Mouse (Mus musculus) ovary, postnatal 36 days (tissue): ENCODE results near the gene Cux1.

Experiments
- DNase-seq: peaks from one replicate; pipeline ENCODE4 v3.0.0; 2022; ENCODE audit warnings: low spot score, mixed read lengths

Gene Cux1

DNA sequence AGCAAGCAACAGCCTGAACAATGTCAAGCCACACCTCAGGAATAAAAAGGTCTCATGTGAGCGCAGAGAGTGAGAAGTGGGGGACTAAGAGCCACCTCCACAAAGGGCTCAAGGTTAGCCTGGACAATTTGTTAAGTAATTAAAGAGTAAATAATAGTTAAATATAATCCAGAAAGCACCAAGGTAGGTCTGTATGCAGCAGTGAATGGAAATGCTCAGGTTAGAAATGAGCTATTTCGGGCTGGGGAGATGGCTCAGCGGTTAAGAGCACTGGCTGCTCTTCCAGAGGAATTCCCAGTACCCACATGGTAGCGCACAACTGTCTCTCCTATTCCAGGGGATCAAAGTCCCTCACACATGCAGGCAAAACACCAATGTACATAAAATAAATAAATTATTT is 59.7 kb downstream of the Cux1 start:
- no peak for DNase-seq

DNA sequence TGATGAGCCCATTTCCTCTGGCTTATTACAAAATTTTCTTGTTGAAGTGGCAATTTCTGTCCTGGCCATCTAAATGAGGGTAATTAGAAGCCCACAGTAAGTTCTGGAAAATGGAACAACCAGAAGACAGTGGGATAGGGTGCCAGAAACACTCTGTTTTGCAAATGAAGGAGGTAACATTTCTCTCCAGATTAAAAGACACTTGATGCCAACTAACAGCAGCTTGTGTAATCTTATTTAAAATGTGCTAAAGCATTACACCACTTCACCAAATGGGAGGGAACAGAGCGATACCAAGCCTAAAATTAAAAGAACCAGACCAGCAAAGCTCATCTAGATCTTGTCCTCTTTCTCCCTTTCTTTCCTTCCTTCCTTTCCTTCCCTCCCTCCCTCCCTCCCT is 61.0 kb downstream of the Cux1 start:
- no peak for DNase-seq

DNA sequence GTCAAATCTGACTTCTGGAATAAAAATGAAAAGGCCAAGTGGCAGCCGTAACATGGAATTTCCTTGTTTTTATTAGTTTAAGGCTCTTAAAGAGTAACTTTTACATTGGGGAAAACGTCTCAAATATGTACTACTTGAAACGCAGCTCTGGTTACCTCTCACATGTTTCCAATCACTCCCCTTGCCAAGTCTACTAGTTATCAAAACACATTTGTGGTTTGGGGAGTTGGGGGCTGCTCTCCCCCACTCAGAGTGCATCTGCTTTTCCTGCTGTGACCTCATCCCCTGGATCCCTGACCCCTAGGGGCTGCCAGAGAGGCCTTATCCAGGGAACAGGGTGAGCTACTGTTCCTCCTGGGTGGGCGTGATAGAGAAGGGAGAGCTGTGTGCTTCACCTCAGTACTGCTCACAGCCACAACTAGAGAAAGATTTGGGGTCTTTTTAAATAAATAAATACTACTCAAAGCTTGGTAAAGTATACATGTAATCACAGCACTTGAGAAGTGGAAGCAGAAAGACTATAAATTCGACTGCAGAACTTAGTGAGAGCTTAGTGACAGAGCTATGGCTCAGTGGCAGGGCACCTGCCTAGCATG is 64.7 kb downstream of the Cux1 start:
- no peak for DNase-seq

DNA sequence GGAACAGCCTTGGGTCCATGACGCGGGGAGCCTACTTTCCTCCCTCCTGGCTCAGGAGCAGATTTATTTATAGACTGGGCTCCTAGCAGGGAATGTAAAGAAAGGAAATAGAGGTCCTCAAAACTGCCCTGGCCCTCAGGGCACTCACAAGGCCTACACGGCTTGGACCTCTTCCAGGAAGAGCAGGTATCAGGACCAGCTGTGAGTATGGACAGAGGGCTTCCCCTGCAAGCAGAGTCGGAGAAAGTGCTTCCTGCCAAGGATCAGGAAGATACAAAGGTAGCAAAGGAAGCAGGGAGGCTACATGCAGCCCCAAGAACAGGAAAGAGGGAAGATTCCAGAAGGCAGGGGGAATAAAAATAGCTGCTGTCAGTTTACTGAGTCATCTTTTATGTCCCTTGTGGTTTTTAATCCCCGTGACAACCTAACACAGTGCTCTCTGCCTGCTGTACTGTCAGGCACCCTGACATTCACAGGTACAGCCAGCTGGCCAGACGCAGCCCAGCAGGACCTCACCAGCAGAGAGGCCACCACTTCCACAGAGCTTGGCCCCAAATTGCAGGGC is 66.9 kb downstream of the Cux1 start:
- DNase-seq, result no peak

DNA sequence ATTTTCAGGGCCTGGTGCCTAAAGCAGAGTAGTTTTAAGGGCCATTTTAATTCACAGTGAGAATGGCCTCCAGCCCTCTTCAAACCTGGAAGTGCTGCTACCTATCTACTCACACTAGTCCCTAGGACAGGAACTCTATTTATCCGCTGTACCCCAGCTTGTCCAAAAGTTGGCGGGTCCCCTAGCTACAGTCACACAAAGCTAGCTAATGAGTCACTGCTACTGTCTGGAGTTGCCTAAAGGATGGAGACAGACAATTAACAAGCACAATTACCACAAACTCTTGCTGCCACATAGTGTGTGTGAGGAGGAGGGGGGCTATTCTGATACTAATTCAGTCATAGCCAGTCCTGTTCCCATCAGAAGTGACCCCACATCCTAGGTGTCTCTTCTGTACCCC is 68.0 kb downstream of the Cux1 start:
- no peak for DNase-seq

DNA sequence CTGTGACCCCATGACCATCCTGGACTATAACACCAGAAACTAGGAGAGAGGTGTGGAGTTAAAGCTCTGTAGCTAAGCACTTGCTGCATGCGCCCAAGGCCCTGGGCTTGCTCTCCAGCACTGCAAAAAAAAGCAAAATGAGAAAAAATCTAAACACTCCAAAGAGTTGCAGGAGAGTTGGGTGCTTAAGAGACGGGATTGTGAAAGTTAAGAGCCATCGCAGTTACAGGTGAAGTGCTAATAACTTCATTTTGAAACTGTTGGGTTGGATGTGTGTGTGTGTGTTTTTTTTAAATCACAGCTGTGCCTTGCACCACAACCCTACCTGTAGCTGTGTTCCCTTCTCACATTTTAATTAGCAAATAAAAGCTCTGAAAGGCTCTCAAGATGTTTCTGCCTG is 68.5 kb downstream of the Cux1 start:
- DNase-seq, result no peak

DNA sequence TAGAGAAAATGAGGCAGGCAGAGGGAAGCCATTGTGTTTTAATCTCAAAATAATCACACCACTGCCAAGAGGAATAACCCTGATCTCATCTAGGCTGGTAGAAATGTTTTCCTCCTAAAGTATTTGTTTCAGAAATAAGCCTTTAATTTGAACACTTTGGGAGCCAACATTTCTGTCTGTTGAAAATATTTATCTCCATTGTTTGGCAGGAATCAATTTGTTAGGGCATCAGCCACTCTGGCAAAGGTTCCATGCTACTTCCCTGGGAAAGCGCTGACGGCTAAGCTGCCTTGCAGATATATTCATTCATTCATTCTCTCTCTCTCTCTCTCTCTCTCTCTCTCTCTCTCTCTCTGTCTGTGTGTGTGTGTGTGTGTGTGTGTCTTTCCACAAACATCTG is 70.0 kb downstream of the Cux1 start:
- no peak for DNase-seq

DNA sequence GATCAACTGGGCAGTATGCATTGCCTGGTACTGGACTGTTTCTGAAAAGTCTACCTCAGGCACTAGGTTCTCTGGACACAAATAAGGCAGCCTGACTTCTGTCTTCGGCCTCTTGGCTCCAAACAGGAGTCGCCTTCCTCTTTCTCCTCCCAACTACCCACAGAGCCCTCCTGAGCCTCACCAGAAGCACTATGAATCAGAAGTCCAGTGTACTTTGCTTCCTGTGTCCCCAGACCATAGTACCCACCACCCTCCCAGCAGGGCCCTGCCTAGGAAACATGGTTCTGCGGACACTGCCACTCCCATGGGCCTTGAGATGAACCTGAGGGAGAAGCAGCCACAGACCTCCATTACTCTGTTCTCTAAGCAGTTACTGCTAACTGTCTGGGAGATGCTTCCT is 71.7 kb downstream of the Cux1 start:
- DNase-seq, result no peak

DNA sequence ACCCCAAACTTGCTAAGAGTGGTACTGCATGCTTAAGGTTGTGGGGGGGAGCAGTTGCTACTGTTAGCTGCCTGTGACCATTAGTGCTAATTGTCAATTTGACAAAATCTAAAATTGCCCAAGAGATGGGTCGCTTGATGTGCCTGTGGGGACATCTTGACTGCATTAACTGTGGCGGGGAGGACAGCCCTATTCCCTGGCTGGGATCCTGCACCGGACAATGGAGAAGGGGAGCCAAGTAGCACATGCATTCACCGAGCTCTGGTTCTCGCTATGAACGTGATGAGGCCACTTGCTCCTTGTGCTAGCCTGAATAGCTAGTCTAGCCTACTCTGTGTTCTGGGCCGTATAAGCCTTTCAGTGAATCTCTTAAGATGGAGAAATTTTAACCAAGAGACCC is 72.4 kb downstream of the Cux1 start:
- DNase-seq, result no peak

DNA sequence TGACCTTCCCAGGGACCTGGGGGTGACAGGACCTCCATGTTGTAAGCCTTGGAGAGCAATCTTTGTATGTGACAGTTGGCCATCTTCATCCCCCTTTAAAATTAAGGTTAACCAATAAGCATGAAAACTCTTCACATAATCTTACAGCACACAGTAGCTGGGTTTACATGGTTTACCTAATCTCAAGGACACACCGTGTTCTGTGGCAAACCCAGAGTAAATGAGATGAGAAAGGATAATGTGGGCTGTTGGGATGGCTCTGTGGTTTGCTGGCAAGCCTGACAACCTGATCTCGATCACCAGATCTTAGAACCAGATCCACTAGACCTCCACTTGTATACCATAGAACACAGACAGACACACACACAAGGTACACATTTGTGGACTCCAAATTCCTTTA is 73.0 kb downstream of the Cux1 start:
- no peak for DNase-seq

DNA sequence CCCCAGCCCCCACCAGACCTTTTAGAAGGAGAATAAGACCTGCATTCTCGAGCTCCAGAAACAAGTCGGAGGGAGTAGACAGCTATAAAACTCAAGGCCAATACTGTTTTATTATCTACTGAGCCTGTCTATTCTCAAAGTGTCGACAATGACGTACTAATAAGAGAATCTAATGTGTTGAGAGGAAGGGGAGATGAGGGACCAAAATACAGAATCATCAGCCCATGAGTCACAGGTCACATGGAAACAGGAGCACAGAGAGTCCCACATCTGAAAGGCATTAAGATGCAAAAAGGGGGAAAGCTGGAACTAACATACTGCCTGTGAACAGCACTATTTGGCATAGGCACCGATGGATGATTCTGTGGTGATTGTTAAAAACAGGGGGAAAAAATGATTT is 77.8 kb downstream of the Cux1 start:
- DNase-seq, result no peak

DNA sequence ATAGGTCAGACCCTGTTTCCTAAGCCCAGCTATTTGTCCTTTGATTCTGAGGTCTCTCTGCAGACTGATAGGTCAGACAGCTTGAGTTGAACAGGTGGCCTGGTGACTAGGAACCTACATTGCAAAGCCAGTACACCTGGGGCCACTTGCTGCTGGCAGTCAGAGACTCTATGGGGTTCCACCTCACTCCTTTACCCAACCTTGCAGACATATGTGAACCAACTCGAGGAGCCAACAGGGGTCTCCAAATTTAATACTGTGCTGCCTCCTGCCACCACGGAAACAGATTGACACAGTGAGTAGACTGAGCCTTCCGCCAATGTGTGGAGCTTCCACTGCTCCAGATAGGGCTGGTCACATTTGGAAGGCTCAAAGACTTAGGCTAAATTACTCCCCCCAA is 78.6 kb downstream of the Cux1 start:
- DNase-seq, result no peak

DNA sequence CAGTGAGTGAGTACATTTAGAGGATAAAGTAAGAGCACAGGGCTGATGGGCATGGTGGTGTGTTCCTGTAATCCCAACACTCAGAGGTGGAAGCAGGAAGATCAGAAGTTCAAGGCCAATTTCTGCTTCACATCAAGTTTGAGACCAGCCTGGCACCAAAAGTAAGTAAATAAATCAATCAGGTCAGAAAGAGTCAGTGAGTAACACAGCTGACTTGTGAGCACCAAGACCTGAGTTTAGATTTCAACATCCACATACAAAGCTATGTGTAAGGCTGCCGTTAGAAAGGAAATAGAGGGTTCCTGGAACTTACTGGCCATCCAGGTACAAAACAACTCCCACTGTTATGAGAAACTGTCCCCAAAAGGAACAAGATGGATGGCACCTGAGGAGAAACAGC is 79.1 kb downstream of the Cux1 start:
- DNase-seq, result no peak

DNA sequence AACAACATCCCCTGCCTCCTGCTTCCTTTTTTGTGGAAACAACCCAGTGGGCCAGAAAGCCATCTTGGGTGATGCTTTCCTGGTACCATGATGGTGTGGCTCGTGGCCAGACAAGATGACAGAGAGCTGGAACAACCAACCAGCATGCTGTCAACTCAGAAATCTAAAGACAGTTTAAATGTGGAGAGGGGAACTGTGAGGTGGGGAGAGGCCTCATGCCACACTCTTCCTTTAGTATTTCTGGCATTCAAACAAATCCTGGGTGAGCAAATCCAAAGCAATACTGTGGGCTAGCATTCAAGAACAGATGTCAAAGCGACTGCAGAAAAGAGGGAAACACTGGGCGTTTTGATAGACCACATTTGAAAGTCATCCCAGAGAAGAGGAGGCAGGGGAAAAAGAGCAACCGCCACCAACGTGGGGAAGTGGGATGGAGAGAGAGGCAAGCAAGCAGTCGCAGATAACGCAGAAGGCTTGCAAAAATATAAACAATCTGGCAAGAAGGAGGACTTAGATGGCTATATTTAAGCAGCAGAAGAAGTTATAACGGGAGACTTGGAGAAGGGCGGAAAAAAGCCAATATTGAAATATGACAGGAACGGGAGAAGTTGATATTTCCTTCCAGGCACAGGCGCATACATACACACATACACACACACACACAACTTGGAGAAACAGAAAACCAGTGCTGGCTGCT is 79.7 kb downstream of the Cux1 start:
- no peak for DNase-seq

DNA sequence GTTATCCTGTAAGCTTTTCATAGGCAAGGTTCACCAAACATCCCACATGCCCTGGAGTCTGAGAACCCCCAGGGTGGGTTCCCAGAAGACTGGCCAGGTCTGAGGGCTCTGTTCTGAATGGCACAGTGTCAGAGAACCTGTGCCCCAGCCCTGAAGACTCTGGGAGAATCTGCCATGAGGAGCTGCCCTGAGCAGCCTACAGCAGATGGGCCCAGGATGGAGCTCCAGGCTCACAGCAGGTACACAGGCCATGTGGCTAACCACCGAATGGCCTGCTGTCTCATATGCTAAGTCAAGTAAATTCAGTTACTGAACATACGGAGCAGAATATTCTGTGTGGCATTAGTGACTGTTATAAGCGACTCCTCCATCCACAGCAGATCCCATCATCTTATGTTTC is 80.9 kb downstream of the Cux1 start:
- no peak for DNase-seq

DNA sequence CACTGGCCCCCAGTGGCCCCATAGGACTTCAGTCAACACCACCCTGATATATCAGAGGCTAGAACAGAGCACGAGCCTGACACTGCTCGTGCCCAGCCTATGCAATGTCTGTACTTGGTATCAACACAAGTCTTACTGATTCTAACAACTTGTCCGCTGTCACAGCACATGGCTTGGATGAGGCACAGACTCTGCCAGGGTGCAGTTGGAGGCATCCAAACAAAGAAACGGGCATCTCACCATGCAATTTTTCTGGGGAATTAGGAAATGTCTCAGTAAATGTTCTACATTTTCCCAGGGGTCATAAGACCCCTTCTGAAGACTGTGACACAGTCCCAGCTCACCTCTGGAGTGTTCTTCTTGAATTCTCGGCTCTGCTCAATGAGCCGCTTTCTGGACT is 81.9 kb downstream of the Cux1 start:
- DNase-seq, result no peak

DNA sequence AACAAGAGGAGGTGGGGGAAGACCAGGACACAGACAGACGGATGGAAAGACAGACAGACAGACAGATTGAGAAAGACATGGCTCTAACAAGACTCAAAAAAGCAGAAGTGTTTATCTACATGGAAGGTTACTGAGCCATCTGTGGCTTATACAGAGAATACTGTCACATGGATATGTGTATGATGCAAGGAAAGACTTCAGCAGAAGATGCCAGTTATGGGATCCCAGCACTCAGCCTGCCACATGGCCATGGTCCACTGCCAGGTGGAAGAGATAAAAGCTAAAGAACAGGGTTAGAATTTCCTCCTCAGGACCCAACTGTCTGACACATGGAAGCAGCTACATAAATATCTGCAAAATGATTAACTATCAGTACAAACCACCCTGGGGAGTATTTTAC is 84.9 kb downstream of the Cux1 start:
- DNase-seq, result no peak

DNA sequence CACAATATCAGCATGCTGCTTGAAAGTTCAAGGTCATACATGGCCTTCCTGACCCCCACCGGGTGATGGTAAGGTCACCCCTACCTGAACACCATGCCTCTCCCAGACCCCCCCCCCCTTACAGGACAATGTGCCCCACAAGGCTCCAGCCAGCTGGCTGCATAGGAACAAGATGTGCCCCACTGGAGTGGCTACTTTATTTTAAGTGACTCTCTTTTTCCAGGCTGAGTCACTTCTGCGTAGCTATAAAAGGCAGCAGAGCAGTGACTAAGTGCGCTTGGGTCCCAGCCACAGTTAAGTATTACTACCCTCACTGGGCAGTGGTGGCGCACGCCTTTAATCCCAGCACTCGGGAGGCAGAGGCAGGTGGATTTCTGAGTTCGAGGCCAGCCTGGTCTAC is 86.7 kb downstream of the Cux1 start:
- no peak for DNase-seq

DNA sequence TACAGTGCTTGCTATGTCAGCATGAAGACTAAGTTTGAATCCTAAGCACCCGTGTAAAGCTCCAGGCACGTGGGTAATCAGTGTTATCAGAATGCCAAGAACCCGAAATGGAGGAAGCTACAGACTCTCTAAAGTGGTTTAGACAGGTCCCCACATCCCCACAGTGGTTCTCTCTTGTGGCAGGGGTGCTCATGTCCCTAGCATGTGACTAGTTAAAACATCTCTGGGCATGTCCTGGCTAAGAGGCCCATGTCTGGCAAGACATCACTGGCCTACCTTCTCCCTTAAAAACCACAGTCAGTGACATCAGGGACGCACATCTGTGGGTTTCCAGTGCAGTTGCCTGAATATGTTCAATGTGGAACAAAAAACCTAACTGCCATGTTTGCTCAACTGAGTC is 87.5 kb downstream of the Cux1 start:
- DNase-seq, result no peak

DNA sequence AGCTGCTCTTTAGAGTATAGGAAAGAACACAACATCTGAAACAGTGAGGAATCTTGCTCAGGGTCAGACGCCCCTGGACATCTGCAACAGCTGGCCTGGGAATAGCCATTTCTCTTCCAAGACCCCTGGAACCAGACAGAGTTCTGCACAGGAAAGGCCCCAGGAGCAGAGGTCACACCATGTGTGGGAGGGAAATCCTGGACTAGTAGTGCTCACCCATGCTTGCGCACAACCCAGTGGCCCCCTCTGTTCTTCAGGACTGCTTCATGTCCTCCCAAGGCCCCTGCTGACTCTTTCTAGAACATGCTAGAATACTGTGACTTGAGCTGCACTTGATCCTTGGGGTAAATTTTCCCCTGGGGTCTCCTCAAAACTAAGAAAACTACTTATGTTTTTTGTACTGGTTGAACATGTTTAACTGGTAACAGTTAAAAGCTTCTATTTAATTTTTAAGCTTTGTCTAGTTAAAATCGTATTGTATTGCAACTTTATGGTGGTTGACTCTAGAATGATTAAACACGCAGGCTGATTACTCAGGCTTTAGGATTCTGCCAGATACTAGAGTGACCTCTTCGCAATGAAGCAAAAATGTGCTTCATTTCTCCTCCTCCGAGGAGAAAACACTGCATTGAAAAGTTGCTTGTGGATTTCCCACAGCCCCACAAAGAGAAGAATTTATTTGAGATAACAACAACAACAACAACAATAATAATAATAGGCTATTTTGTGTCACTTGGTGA is 88.1 kb downstream of the Cux1 start:
- DNase-seq, result no peak

DNA sequence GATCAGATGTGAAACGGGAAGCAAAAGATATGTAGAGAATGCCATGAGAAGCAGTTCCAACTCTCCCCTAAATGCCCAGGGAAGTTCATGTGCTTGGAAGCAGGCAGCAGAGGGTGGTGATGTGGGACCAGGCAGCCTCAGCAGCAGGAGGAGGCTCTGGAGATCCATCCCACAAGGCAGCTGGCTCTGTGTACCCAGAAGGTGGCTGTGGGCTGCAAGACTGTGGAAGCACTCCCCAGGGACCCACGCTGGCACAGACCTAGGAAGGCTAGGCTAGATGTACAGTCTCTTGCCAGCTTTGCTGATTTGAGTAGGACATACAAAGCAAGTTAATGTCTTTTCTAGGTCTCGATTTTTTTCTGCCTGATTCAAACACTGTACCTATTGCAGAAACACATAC is 91.0 kb downstream of the Cux1 start:
- no peak for DNase-seq

DNA sequence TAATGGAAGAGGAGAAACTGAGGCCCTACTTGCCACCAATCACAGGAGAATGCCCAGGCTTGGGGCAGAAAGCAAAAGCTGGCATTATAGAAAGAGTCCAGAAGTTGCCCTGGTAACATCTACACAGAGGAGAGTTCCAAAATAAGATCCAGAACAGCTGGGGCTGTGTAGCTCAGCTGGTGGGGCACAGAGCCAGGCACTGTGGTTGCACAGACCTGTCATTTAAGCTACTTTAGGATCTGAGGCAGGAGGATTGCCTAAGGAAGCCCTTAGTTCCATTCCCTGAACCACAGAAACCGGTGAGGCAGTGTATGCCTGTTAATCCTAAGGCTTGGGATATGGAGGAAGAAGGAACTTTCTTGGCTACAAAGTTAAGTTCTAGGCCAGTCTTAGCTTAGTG is 92.1 kb downstream of the Cux1 start:
- no peak for DNase-seq

DNA sequence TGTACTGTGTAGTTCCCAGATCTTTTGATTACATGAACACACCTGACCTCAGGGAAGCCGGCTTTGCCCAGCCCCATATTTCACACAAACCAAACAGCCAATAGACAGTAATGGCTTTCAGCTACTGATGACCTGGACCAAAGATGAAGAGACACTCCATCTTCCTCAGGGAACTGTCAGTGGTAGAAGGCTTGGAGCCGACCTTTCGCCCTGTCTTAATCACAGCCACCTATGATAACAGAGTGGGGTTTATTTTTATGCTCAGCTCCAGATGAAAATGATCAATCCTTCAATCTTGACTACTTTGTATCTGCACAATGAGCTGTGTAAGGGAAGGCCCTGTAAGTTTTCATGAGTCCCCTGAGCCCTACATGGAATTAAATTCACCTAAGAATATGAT is 93.2 kb downstream of the Cux1 start:
- no peak for DNase-seq
